Mouse (Mus musculus): ENCODE measurements at regions not wholly inside any gene's neighbourhood (a gene's known extent, or its start where the extent isn't known, plus 50 kb on each side); places are given as distances from the start of the nearest gene placed in this dataset.
A peak's percentile ranks its signal among the peaks of the same experiment; 100 is the strongest.
"Not testable (repeated sequence)": the region's sequence is repeated elsewhere in the genome, so short reads cannot be mapped to it uniquely, and the experiment has no call there.

- DNase-seq = no peak
Observed at GRCm38 (mm10) chr4:5590531-5590930, 797.4 kb upstream of the Impad1 start.

- no peak for DNase-seq
Observed at GRCm38 (mm10) chr4:5587465-5587864, 794.3 kb upstream of the Impad1 start.

DNA sequence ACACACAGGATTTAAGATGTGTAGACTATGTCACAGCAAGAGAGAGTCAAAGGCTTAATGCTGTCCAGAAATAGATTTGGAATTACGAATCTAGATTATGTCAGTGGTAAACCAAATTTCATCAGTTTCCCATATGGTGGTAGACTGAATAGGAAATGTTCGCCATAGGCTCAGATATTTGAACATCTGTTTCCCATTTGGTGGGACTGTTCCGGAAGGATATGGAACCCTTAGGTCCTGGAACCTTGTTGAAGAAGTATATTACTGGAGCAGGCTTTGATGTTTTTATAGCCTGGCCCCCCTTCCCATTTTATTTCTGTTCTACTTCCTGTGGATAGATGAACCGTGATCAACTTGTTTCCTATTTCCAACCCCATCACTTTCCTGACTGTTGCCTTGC lies 792.0 kb upstream of the Impad1 start:
- DNase-seq = no peak

DNA sequence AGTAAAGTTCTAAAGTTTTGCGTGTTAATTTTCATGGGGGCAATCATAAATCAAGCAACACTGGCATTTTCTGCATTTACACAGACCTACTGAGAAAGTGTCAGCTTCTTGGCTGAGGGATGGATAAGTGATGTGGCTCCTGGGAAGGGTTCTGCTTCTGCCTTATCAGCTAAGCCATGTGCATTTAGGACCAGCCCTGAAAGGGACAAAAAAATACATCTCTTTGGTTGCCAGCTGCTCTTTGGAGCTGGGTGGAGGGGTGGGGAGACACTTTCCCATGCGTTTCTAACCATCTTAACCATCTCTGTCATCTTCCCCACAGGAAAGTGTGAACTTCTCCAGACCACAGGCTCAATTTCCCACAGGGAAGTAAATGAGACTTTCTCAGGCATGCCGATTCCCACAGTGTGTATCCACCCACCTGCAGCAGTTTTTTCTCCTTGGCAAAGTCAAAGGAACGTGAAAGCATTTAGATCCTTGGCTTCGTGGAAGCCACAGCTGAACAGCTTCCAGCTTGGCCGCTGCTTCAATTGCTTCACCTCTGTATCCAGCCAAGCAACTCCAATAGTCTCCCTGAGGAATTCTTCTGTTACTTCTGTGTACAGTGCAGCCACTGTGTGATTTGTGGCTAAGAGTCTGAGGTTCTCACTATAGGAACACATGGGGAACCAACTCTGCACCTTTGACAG lies 791.0 kb upstream of the Impad1 start:
- peak; percentile 96 for DNase-seq

GRCm38 (mm10) chr4:5568076-5568475 lies 774.9 kb upstream of the Impad1 start:
- DNase-seq = no peak

- no peak for DNase-seq
Observed at GRCm38 (mm10) chr4:5560001-5560657, 767.0 kb upstream of the Impad1 start.

GRCm38 (mm10) chr4:5540155-5540554 lies 747.0 kb upstream of the Impad1 start:
- no peak for DNase-seq

DNA sequence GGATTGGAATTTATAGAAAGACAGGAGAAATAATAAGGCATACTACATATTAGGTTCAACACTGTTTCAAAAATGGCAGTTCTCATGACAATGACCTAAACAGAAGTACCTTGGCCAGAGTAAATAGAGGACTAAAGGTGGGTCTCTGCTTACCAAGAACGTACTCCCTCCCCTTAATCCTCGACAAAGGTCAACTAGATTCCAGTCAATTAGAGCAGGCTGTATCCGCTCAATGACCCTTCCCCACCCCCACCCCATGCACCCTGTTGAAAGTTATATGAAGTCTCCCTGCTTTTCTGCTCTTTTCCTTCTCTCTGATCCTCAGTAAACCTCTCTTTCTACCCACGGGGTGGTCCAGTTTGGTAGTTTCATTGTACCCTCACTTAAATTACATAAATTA lies 737.3 kb upstream of the Impad1 start:
- no peak for DNase-seq

GRCm38 (mm10) chr4:5518522-5518921 lies 725.4 kb upstream of the Impad1 start:
- DNase-seq = no peak

DNA sequence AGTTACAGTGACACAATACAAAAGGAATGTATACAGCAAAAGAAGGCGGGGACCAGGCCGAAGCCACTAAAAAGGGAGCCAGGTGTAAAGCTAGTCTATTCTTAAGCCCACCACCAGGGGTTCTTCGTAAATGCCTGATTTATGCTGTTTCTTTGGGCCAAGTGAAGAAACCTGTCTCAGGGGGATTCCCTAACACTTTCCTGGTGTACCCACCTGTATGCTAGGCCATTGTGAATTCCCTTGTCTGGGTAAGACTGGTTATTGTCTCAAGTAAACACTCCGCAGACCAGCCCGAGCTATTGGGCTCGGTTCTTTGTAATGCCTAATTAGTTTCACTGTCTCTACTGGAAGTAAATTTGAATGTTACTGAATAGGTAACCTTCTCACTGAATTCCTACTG lies 722.3 kb upstream of the Impad1 start:
- DNase-seq = not testable (repeated sequence)

- DNase-seq = no peak
Observed at GRCm38 (mm10) chr4:5511743-5512142, 718.6 kb upstream of the Impad1 start.

GRCm38 (mm10) chr4:5509398-5509797 lies 716.2 kb upstream of the Impad1 start:
- DNase-seq = peak; percentile 75

- DNase-seq = no peak
Observed at GRCm38 (mm10) chr4:5495012-5495411, 701.9 kb upstream of the Impad1 start.

- no peak for DNase-seq
Observed at GRCm38 (mm10) chr4:5494072-5495000, 701.2 kb upstream of the Impad1 start.

DNA sequence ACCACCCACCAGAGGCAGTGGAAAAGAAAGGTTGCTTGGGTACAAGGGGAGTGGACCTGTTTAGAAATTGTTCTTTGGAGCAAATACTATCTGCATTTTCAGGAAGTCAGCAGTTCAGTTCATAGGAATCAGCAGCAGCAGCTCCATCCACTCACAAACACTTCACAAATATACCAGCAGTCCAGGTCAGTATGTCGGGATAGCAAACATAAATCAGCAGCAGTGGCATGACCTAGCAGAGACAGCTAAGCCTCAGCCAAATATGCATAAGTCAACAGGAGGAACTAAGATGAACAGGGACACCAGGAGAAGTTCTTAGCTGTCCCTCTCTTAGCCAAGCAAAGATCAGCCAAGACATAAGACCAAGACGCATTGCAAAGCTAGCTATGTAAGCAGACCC lies 693.6 kb upstream of the Impad1 start:
- DNase-seq = peak; percentile 34

- no peak for DNase-seq
Observed at GRCm38 (mm10) chr4:5471891-5472558, 678.9 kb upstream of the Impad1 start.

DNA sequence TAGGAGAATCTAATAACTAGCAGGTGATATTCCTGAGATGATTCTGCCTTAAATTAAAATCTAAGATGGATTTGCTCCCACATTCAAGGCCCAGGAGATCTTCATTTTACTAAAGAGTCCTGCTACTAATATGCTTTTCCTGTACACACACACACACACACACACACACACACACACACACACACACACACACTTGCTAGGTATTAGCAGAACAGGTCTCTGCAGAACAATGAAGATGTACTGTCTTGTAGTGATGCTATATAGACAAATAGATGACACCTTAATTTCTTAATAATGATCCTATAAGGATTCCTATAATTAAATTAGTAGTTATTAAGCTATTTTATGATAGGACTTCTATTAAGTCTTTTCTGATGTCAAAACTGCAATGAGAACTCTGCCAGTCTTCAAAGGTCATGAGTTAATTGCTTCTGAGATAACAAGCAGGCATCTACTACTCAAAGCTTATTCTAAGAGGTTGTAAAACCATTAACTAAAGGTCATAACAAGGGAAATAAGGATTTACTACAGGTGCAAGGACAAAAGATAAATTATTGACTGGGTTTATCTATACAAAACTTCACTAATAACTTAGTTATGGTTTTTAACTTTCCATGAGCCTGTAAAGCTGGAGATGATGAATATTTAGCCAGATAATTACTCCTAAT lies 666.0 kb upstream of the Impad1 start:
- DNase-seq = no peak

DNA sequence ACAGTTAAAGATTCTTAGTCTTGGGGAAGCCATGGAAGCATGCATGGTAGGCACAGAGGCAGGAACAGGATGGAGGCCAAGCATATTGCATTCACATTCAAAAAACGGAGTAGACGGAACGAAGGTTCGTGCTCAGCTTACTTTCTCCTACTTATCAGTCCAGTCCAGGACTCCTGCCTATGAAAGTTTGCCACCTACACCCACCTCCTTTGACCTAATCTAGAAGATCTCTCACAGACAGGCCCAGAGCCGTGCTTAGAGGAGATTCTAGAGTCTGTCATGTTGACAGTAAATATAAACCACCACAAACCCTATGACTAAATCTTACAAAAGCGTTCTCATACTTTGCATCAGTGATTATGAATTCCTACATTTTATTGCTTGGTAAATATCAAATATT lies 657.3 kb upstream of the Impad1 start:
- no peak for DNase-seq

- no peak for DNase-seq
Observed at GRCm38 (mm10) chr4:5441339-5442019, 648.3 kb upstream of the Impad1 start.

DNA sequence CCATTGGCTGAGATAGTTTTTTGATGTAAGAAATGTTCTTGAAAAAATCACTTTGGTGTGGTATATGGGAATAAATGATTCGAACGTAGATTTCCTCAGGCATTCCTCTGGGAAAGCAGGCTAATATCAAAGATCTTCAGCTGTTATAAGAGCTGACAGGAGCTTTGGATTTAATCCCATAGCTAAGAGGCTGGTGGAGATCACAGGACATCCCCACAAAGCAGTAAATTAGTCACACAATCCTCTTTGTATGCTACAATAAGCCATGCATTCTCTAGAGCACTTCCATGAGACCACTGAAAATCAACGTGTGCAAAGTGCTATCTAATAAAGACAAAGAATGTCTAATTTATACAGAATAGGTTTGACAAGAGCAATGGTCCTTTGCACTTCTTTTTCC lies 643.9 kb upstream of the Impad1 start:
- DNase-seq = no peak

All from heart, adult 11 months (tissue).